In genomic region chr1:171412446-171412845, GRCm38 (mm10) we compare ENCODE assay signal across 8 mouse cellular contexts. TPM values are rescaled to one million over a fixed set of nuclear protein-coding genes. Genes with fewer than 3 reads are reported as not detected.
DNase-seq lines count a peak whose midpoint lies in the region; ATAC-seq and TF ChIP-seq lines count a peak whose summit lies in the region.

No protein-coding gene starts in this region.

- peak overlapping the region; percentile 92 for H3K27ac ChIP-seq in heart, embryonic 16.5 days (ENCODE audit: low read length)
- H3K27ac ChIP-seq in liver, embryonic 15.5 days (replicated peaks) = no peak overlapping the region
- H3K27ac ChIP-seq in stomach, embryonic 15.5 days = peak overlapping the region; percentile 94

- DNase-seq in heart, adult 18-20 months = peak; percentile 39 to 47
- no peak for DNase-seq in heart, postnatal 25 days (ENCODE audit: low spot score)
- peak; percentile 28 for DNase-seq in embryo, embryonic 10 days (ENCODE audit: low spot score)
- DNase-seq in urinary bladder, postnatal 10 days (ENCODE audit: low spot score) = no peak

- peaks cover 11% of the 10 kb centered on the region for H3K4me1 ChIP-seq in heart, embryonic 16.5 days (ENCODE audit: control insufficient read depth, insufficient read depth, low read length)
- peaks cover 24% of the 10 kb centered on the region for H3K4me1 ChIP-seq in liver, embryonic 15.5 days (replicated peaks)
- peaks cover 10% of the 10 kb centered on the region; the same call in 1 of the 2 replicates for H3K4me1 ChIP-seq in stomach, embryonic 15.5 days

- no peaks in the 10 kb centered on the region for H3K9me3 ChIP-seq in heart, embryonic 16.5 days (replicated peaks; ENCODE audit: control insufficient read depth, low read length)
- H3K9me3 ChIP-seq in liver, embryonic 15.5 days (replicated peaks) = no peaks in the 10 kb centered on the region
- H3K9me3 ChIP-seq in stomach, embryonic 15.5 days = no peaks in the 10 kb centered on the region

- ATAC-seq in heart, embryonic 16.5 days (replicated peaks; ENCODE audit: extremely low read depth, insufficient read depth, low FRiP score) = no peak
- ATAC-seq in liver, embryonic 15.5 days (ENCODE audit: insufficient read depth) = no peak
- no peak for ATAC-seq in stomach, embryonic 15.5 days (ENCODE audit: insufficient read depth, low FRiP score, low read depth)

- peaks cover 30% of the 10 kb centered on the region for H3K79me3 ChIP-seq in C2C12 (ENCODE audit: low read depth)

- peaks cover 42% of the 10 kb centered on the region for H3K79me2 ChIP-seq in C2C12 (ENCODE audit: control insufficient read depth, insufficient read depth)

- intact Hi-C loops in heart, postnatal 25 days (cut with DNase I) = loop anchor here (2.0 to 5.0 kb wide), 3 partner anchors 24 to 85 kb away; partner anchors contain the start of genes Dedd and F11r

- peak overlapping the region; percentile 78 for H3K4me2 ChIP-seq in heart, embryonic 16.5 days (ENCODE audit: low read depth, low read length)
- peak overlapping the region; percentile 75 for H3K4me2 ChIP-seq in liver, embryonic 15.5 days
- peak overlapping the region; percentile 55 for H3K4me2 ChIP-seq in stomach, embryonic 15.5 days

- peak overlapping the region; percentile 76 for H3K4me3 ChIP-seq in C2C12 (ENCODE audit: insufficient read depth, poor library complexity, severe bottlenecking)
- peak overlapping the region; percentile 83 for H3K4me3 ChIP-seq in heart, embryonic 16.5 days (ENCODE audit: low read length)
- peak overlapping the region; percentile 86 for H3K4me3 ChIP-seq in liver, embryonic 15.5 days (replicated peaks)
- peak overlapping the region; percentile 97 for H3K4me3 ChIP-seq in stomach, embryonic 15.5 days (replicated peaks)

- peaks cover 7% of the 10 kb centered on the region for H3K27me3 ChIP-seq in C2C12 (ENCODE audit: control insufficient read depth, insufficient read depth, insufficient read length)
- peaks cover 5% of the 10 kb centered on the region; the same call in 1 of the 2 replicates for H3K27me3 ChIP-seq in heart, embryonic 16.5 days (ENCODE audit: control insufficient read depth, insufficient read depth, low read length)
- H3K27me3 ChIP-seq in liver, embryonic 15.5 days = peaks cover 11% of the 10 kb centered on the region; the same call in 1 of the 2 replicates
- H3K27me3 ChIP-seq in stomach, embryonic 15.5 days (replicated peaks) = 0 out of 2 replicates have a peak, but pooled peaks cover 5% of the 10 kb centered on the region

- no peak for TF ChIP-seq CTCF in C2C12 (IDR thresholded peaks at IDR 0.05; ENCODE audit: control insufficient read depth, insufficient read depth, insufficient read length)

- no peak overlapping the region for H3ac ChIP-seq in C2C12 (ENCODE audit: control insufficient read depth, insufficient read length, low read depth)

- H3K36me3 ChIP-seq in C2C12 (ENCODE audit: control insufficient read depth, insufficient read depth) = peaks cover 10% of the 10 kb centered on the region
- H3K36me3 ChIP-seq in heart, embryonic 16.5 days (ENCODE audit: control insufficient read depth, insufficient read depth) = peaks cover 20% of the 10 kb centered on the region
- H3K36me3 ChIP-seq in liver, embryonic 15.5 days (replicated peaks) = peaks cover 24% of the 10 kb centered on the region
- peaks cover 20% of the 10 kb centered on the region for H3K36me3 ChIP-seq in stomach, embryonic 15.5 days

- peak overlapping the region; percentile 99 for H3K9ac ChIP-seq in heart, embryonic 16.5 days (ENCODE audit: low read length)
- 0 out of 2 replicates have a peak overlapping the region, but pooled peaks have one; percentile 90 for H3K9ac ChIP-seq in liver, embryonic 15.5 days
- H3K9ac ChIP-seq in stomach, embryonic 15.5 days = peak overlapping the region; percentile 85; the same call in 1 of the 2 replicates

- WGBS in heart, embryonic 16.5 days = 51% methylated on average over 3 of the region's 3 CpGs
- WGBS in liver, embryonic 15.5 days (ENCODE audit: insufficient replicate concordance) = 60% methylated on average over 3 of the region's 3 CpGs
- WGBS in stomach, embryonic 15.5 days = 34% methylated on average over 3 of the region's 3 CpGs

TF ChIP-seq in C2C12, 6 proteins besides CTCF, POLR2A, EP300 and RAD21:
- no peak for TF ChIP-seq MYOG (IDR thresholded peaks at IDR 0.05; ENCODE audit: control insufficient read depth, extremely low read depth, insufficient read length)
- TF ChIP-seq MAX (IDR thresholded peaks at IDR 0.05) = no peak
- no peak for TF ChIP-seq FOSL1 (IDR thresholded peaks at IDR 0.05; ENCODE audit: insufficient read depth, low read length, poor library complexity, severe bottlenecking)
- TF ChIP-seq USF1 (IDR thresholded peaks at IDR 0.05; ENCODE audit: low read depth) = no peak
- TF ChIP-seq MYOD1 (IDR thresholded peaks at IDR 0.05; ENCODE audit: control insufficient read depth, insufficient read length, low read depth) = no peak
- no peak for TF ChIP-seq CEBPB (IDR thresholded peaks at IDR 0.05; ENCODE audit: low read depth)

RNA-seq across cellular contexts. Expression of gene Usf1, which starts 1.3 kb away (rescaled TPM):
- total RNA-seq in heart, adult 18-20 months (2021) = 10 to 100 TPM; 40.1 to 42.5 TPM
- total RNA-seq in heart, postnatal 25 days (2021) = 10 to 100 TPM; 38.7 to 42.6 TPM
- polyA plus RNA-seq in C2C12 (2012; fragmentation: generic; extraction: Trizol) = 70.1 TPM
- 47.5 and 53.1 TPM in 2 replicates for polyA plus RNA-seq in heart, embryonic 16.5 days (2015; fragmentation: Nextera tagmentation; extraction: Ambion mirVana)
- polyA plus RNA-seq in liver, embryonic 15.5 days (2015; fragmentation: Nextera tagmentation; extraction: Ambion mirVana) = 18.6 and 21.3 TPM in 2 replicates
- 63.3 and 66.5 TPM in 2 replicates for polyA plus RNA-seq in stomach, embryonic 15.5 days (2015; fragmentation: Nextera tagmentation; extraction: Ambion mirVana)

RNA-seq across cellular contexts. Expression of gene Tstd1, which starts 6.2 kb away (rescaled TPM):
- total RNA-seq in heart, adult 18-20 months (2021) = 1 to 10 TPM in 1 of 2 experiments, not detected in 1; 1.6 TPM
- total RNA-seq in heart, postnatal 25 days (2021) = 1 to 10 TPM; 1.2 to 1.6 TPM
- 0.66 TPM for polyA plus RNA-seq in C2C12 (2012; fragmentation: generic; extraction: Trizol)
- polyA plus RNA-seq in heart, embryonic 16.5 days (2015; fragmentation: Nextera tagmentation; extraction: Ambion mirVana) = 3.7 and 4.2 TPM in 2 replicates
- polyA plus RNA-seq in liver, embryonic 15.5 days (2015; fragmentation: Nextera tagmentation; extraction: Ambion mirVana) = 2.1 and 2.5 TPM in 2 replicates
- polyA plus RNA-seq in stomach, embryonic 15.5 days (2015; fragmentation: Nextera tagmentation; extraction: Ambion mirVana) = 5.3 and 5.9 TPM in 2 replicates

RNA-seq across cellular contexts. Expression of gene Arhgap30, which starts 23.7 kb away (rescaled TPM):
- 1 to 10 TPM; 2.7 to 5.0 TPM for total RNA-seq in heart, adult 18-20 months (2021)
- 1 to 10 TPM; 2.7 TPM for total RNA-seq in heart, postnatal 25 days (2021)
- polyA plus RNA-seq in C2C12 (2012; fragmentation: generic; extraction: Trizol) = 0.05 TPM
- polyA plus RNA-seq in heart, embryonic 16.5 days (2015; fragmentation: Nextera tagmentation; extraction: Ambion mirVana) = 3.5 and 7.5 TPM in 2 replicates
- 5.0 and 5.3 TPM in 2 replicates for polyA plus RNA-seq in liver, embryonic 15.5 days (2015; fragmentation: Nextera tagmentation; extraction: Ambion mirVana)
- polyA plus RNA-seq in stomach, embryonic 15.5 days (2015; fragmentation: Nextera tagmentation; extraction: Ambion mirVana) = 2.9 and 3.0 TPM in 2 replicates

RNA-seq across cellular contexts. Expression of gene F11r, which starts 24.9 kb away (rescaled TPM):
- total RNA-seq in heart, adult 18-20 months (2021) = 10 to 100 TPM; 33.3 to 34.1 TPM
- total RNA-seq in heart, postnatal 25 days (2021) = 10 to 100 TPM; 37.1 to 38.9 TPM
- 3.6 TPM for polyA plus RNA-seq in C2C12 (2012; fragmentation: generic; extraction: Trizol)
- 76.1 and 80.0 TPM in 2 replicates for polyA plus RNA-seq in heart, embryonic 16.5 days (2015; fragmentation: Nextera tagmentation; extraction: Ambion mirVana)
- 29.7 and 32.8 TPM in 2 replicates for polyA plus RNA-seq in liver, embryonic 15.5 days (2015; fragmentation: Nextera tagmentation; extraction: Ambion mirVana)
- 108 and 121 TPM in 2 replicates for polyA plus RNA-seq in stomach, embryonic 15.5 days (2015; fragmentation: Nextera tagmentation; extraction: Ambion mirVana)

RNA-seq across cellular contexts. Expression of gene Nectin4, which starts 42.5 kb away (rescaled TPM):
- under 1 TPM; 0.15 to 0.18 TPM for total RNA-seq in heart, adult 18-20 months (2021)
- under 1 TPM; 0.21 to 0.42 TPM for total RNA-seq in heart, postnatal 25 days (2021)
- 0.06 TPM for polyA plus RNA-seq in C2C12 (2012; fragmentation: generic; extraction: Trizol)
- 0.39 and 0.81 TPM in 2 replicates for polyA plus RNA-seq in heart, embryonic 16.5 days (2015; fragmentation: Nextera tagmentation; extraction: Ambion mirVana)
- polyA plus RNA-seq in liver, embryonic 15.5 days (2015; fragmentation: Nextera tagmentation; extraction: Ambion mirVana) = 0.07 and 0.18 TPM in 2 replicates
- polyA plus RNA-seq in stomach, embryonic 15.5 days (2015; fragmentation: Nextera tagmentation; extraction: Ambion mirVana) = 19.3 and 26.5 TPM in 2 replicates

Comparison
In these comparisons a context has a peak if more than half of its experiments do, and no peak if none do; other contexts are left out.
1. DNase-seq: peak in heart, adult 18-20 months (2 of 2) and embryo, embryonic 10 days (single experiment); none in heart, postnatal 25 days (single experiment) and urinary bladder, postnatal 10 days (single experiment).
2. Peak in every context shown above with its lines, with median percentiles within 50 percentile points of each other: H3K4me3 ChIP-seq, H3K4me2 ChIP-seq and H3K9ac ChIP-seq.